Mouse (Mus musculus) spleen, adult 10 weeks (tissue): ENCODE data around the gene Cd300lg. TPM values are rescaled to one million over a fixed set of nuclear protein-coding genes. Genes with fewer than 3 reads are reported as not detected.

Source experiments
- polyA plus RNA-seq: library from polyadenylated mRNA; stranded (reverse); fragments of 350-450 nt; fragmentation: Illumina TruSeq; extraction: RNeasy Lipid Tissue Mini Kit (QIAGEN cat#74804); gene quantifications from one replicate; pipeline ENCODE4 v1.2.3, GENCODE M21; 2015; ENCODE audit warnings: low replicate concordance; ENCODE audit not compliant: insufficient read depth

Gene Cd300lg
- 14.5 TPM for polyA plus RNA-seq

GRCm38 (mm10) chr11:102041350-102041949 is at the start of gene Cd300lg:
Gene Cd300lg (plus strand): TSS chr11:102041509.

GRCm38 (mm10) chr11:102028087-102028816 is 13.1 kb upstream of the Cd300lg start, which contains the start of gene Mpp3:
Gene Mpp3 (minus strand): TSS chr11:102028461.

DNA sequence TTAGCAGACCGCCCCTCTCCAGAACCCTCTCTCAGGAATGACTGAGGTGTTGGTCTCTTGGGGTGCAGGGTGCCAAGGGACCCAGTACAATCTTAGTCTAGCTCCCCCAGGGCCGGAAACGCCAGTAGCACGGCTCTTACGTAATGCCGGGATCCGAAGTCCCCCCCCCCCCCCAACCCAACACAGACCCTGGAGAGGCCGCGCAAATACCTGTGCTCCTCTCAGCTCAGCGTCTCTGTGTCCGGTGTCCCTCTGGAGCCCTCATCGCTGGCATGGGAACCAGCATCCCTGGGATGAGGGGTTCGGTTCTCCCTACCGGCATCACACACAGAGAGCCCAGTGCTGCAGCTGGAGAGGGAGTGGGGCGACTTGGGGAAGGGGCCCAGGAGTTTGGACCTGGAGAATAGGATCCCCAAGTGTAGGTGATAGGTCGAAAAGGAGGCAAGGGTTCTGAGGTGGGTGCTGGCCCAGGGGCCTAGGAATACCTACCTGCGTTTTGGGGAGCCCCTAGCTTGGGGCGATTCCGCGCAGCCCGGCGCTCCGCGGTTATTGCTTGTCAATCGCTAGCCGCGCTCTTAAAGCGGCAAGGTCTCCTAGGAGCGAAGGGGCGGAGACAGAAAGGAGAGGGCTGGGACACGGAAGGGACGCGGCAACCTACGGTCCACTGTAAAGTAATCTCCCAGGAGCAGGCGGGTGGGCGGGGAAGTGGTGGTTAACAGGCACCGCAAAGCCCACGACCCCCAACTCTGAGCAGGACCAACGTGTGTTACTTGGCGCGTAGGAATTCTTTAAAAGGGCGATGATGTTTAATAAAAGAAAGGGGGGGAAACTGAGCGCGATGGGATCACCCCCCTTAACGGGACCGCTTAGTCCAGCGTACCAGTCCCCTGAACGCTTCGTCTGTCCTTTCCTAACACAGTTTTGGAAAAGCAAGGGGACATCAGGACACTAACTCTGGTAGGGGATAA is 46.9 kb downstream of the Cd300lg start, which contains the start of gene Mpp2:
Gene Mpp2, minus strand, starts transcription at position 585 of the 968 bp plus-strand sequence.

GRCm38 (mm10) chr11:102101219-102101618 is 59.9 kb downstream of the Cd300lg start, which contains the start of gene Ppy:
Gene Ppy (minus strand): TSS chr11:102101319.

Other genes starting within 250 kb of the Cd300lg start
- gene Meox1, start 147.1 kb upstream of the Cd300lg start, polyA plus RNA-seq = 1.6 TPM
- gene Sost, start 74.5 kb upstream of the Cd300lg start, polyA plus RNA-seq = not detected
- gene Cfap97d1, start 57.2 kb upstream of the Cd300lg start, polyA plus RNA-seq = not detected
- gene Dusp3, start 54.5 kb upstream of the Cd300lg start, polyA plus RNA-seq = 29.7 TPM
- 2.9 TPM for gene Mpp3, start 13.0 kb upstream of the Cd300lg start, polyA plus RNA-seq
- gene Mpp2, start 47.0 kb downstream of the Cd300lg start, polyA plus RNA-seq = 1.4 TPM
- gene Ppy, start 59.8 kb downstream of the Cd300lg start, polyA plus RNA-seq = not detected
- not detected for gene Pyy, start 66.3 kb downstream of the Cd300lg start, polyA plus RNA-seq
- gene Nags, start 104.0 kb downstream of the Cd300lg start, polyA plus RNA-seq = not detected
- gene Tmem101, start 114.9 kb downstream of the Cd300lg start, polyA plus RNA-seq = 6.3 TPM
- gene Lsm12, start 143.8 kb downstream of the Cd300lg start, polyA plus RNA-seq = 36.5 TPM
- 22.7 TPM for gene G6pc3, start 148.1 kb downstream of the Cd300lg start, polyA plus RNA-seq
- gene Hdac5, start 188.7 kb downstream of the Cd300lg start, polyA plus RNA-seq = 17.0 TPM
- gene BC030867, start 207.4 kb downstream of the Cd300lg start, polyA plus RNA-seq = 1.2 TPM
- gene Asb16, start 227.2 kb downstream of the Cd300lg start, polyA plus RNA-seq = not detected
- gene Tmub2, start 243.4 kb downstream of the Cd300lg start, polyA plus RNA-seq = 24.4 TPM